Mouse (Mus musculus): Measurements from ENCODE around the gene Otof. TPM values are rescaled to one million over a fixed set of nuclear protein-coding genes. Genes with fewer than 3 reads are reported as not detected.

Otof gene
- not detected for total RNA-seq (2021)
- long read RNA-seq, experiment 1 = 0 reads
- long read RNA-seq, experiment 2 = 0 reads

DNA sequence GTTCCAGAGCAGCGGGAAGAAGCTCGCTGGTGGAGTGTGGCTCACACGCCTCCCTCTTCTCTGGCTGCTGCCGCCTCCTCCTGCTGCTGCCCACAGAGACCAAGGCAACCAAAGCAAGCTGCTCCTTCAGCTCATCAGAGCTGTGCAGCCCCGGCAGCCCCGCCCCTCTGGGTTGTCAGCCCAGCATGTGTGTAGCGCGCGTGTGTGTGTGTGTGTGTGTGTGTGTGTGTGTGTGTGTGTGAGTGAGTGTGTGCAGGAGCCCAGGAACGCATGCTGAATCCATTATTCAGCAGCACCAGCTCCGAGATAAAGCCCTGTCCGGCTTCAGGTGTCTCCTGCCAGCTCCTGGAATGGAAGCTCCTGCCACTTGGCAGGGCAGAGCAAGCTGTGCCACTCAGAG is at the start of gene Otof:
Otof (minus strand) TSS at position 112 of the 400 bp plus-strand sequence.
- DNase-seq = peak; percentile 34 to 47

DNA sequence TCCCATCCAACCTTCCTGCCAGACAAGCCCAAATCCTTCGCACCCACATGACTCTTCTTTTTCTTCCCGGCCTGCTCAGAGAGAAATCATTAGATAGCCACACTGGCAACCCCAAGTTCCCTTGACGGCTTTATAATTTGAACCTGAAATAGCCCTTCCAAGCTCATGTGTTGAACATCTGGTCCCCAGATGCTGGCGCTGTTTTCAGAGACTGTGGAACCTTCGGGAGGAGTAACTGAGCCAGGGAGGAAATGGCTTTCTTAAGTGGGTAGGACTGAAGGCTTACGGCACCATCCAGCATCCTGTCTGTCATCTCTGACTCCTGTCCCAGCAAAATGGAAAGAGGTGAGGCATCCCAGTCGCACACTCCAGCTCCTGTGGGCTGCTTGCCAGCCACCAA is 35.6 kb upstream of the Otof start:
- no peak for DNase-seq

DNA sequence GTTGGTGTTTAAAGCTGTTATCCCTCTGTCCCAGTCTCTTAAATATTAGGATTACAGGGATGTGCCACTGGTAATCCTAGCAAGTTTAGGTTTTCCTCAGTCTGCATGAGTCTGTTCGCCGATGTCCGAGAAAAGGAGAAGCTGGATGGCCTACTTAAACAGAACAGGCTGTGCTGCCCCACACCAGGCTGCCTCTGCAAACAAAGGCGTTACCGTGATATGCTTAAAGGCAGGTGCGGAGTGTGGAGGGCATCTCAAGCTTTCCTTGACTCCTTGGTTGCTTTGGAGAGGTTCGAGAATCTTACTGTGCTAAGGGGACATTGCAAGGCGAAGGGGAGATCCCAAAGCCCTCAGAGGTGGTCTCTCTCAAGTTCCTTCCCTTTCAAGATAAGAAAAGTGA is 35.1 kb upstream of the Otof start:
- DNase-seq = no peak

GRCm38 (mm10) chr5:30495288-30495687 is 33.6 kb upstream of the Otof start:
- no peak for DNase-seq

GRCm38 (mm10) chr5:30494606-30495005 is 32.9 kb upstream of the Otof start:
- DNase-seq = no peak

GRCm38 (mm10) chr5:30493723-30494122 is 32.0 kb upstream of the Otof start:
- DNase-seq = no peak

DNA sequence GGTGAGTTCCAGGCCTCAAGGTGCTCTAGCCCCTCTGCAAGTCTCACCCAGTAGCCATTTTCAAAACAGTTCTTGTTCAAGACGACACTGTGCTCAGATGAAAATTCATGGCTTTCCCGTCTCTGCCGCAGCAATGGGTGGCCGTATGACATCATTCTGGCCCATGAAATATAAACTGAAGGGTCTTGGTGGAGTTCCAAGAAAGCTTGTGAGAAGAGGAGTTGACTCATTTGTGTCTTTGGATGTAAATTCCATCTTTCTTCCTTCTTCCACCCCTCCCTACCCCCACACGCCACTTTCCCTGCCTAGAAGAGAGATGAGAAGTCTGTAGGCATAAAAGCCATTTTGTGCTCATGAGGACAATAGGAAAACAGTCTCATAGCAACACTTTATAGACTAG is 29.1 kb upstream of the Otof start:
- no peak for DNase-seq

DNA sequence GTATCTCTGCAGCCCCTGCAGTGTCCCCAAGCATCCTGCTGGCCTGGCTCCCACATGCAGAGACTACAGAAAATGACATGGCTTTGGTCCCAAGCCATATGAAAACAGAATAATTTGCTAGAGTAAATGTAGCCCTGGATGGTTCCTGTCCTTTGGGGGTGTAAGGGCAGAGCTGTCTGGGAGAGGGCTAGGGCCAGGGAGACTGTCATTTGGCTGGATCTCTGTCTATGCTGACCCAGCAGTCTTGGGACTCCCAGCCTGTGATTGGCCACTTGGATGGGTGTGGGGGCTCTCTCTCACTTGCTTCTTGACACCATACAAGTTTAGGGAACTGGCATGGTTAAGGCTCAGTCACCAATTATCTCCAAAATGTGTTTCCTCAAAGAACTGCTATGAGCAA is 28.5 kb upstream of the Otof start:
- DNase-seq = no peak

- no peak for DNase-seq
These were observed 23.4 kb upstream of the Otof start for GRCm38 (mm10) chr5:30485136-30485535.

DNA sequence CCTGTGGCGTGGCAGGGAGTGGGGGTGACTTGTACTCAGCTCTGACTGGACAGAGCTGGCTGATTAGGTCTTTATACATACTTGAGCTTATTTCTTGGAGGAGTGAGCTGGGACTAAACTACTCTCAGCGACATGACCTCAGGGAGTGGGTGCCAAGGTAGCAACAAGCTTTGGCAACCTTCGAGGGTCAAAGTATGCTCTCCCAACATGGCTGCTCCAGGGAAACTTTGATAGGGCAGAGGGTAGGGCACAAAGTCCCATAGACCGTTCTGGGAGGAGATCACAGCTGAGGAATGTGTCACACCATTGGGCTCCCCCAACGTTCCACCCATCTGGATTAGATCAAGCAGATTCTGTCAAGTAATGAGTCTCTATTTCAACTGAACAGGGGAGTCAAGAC is 22.9 kb upstream of the Otof start:
- DNase-seq = no peak

DNA sequence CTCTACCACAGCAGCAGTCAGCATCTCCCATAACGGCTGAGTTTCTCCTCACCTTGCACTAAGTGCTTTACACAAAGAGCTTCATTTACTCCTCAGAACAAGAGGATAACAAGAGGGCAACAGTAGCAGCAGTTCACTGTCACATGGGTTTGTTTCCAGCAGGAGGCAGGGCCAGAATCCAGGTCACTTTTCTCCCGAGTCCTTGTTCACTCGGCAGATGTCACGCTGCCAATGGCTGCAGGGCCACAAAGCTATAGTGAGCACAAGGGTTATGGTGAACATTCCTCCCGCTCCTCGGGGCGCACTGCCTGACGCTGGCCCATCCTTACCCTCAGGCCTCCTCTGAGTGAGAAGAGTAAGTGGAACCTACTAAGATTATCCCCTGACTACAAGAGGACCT is 21.8 kb upstream of the Otof start:
- DNase-seq = peak; percentile 43 to 51

DNA sequence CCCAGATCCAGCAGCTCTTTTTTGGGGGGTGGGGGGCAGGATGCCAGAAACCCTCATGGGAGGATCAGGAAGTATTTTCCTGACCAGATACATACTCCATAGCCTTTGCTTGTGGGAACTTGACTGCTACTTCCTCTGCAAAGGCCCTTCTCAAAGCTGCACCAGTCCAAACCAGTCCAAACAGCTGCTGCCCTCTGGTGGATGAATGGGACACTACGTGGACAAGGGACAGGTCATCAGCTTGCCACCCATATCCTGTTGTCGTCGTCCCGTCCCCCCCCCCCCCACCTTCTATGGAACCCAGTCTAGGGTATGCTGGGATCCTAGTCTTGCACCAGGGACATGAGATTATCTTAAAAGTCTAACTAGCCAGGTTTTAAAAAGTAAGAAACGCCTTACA is 20.6 kb upstream of the Otof start:
- peak; percentile 52 to 87 for DNase-seq

- peak in 1 of 2 experiments; percentile 49 for DNase-seq
These were observed 14.8 kb upstream of the Otof start for GRCm38 (mm10) chr5:30476534-30476933.

DNA sequence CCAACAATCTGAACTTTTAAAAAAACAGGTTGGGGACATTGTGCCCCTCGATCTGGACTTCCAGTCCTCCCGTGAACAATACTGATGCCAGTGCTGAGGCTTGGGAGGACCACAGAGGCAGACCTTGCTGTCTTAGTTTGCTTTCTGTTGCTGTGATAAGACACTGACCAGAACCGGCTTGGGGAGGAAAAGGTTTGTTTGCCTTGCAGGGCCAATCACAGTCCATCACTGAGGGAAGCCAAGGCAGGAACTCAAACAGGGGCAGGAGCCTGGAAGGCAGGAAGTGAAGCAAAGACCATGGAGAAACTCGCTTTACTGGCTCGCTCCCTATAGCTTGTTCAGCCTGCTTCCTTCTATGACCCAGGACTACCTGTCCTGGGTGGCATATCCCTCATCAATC is 10.4 kb upstream of the Otof start:
- DNase-seq = no peak

DNA sequence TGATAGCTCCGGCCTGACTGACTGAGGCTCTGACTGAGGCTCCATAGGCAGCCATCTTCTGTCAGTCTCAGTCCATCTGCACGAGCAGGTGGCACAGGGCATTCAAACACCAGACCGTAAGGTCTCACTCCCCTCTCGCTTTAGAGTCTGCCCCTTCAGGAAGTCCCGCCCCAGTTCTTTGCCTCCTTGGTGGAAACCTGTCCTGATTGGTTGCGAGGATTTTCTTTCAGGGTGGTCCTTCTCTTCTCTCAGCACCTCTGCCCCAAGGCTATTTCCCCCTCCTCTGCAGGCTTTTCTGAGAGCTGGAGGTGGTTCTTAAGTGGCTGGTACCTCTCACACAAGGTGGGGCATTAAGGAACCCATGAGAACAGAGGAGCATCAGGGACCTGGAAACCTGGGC is 8.7 kb upstream of the Otof start:
- no peak for DNase-seq

DNA sequence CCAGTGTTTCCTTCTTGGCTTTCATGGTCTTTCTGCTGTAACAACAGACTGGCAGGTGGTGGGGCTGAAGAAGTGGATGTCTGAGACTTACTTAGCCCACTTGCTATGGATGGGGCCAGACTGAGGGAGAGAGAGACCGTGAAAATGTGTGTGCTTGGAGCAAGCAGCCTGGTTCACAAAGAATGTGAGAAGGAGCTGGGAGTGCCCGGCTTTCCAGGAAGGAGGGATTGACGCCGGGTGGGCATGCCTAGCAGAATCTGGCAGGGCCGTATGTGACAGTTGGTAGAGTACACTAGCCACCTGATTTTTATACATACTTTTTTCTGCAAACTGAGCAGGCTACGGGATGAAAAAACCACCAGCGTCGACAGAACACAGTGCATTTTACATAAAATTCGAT is 4.6 kb upstream of the Otof start:
- DNase-seq = no peak

GRCm38 (mm10) chr5:30465861-30466260 is 4.1 kb upstream of the Otof start, which contains the start of gene 1700001C02Rik:
Gene 1700001C02Rik, plus strand, starts transcription at chr5:30466047.
- peak; percentile 31 to 34 for DNase-seq

GRCm38 (mm10) chr5:30460155-30460554 is 1.6 kb downstream of the Otof start:
- no peak for DNase-seq

GRCm38 (mm10) chr5:30456056-30456455 is 5.7 kb downstream of the Otof start:
- DNase-seq = no peak

DNA sequence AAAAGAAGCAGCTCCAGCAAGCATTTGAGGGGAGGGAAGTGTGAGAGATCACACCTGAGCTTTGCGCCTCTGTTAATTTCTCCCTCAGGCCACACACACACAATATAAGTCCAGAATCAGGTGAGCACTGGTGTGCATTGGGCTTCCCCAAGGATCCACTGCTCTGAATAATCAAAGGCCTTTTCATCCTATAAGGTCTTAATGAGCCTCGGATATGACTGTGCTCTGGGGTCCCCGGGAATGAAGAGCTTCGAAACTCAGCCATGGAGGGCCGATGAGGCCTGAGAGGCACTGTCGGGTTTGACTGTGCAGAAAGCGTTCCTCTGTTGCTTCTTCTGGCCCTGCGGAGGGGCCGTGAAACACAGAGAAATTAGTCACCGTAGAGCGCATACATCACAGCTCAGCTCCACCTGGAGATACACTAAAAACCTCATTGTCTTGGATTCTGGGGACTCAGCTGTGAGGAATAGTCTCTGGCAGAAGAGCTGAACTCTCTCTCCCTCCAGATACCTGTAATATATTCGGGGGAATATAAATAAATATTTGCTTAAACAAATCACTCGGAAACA is 17.3 kb downstream of the Otof start:
- DNase-seq = no peak

- DNase-seq = no peak
These were observed 19.5 kb downstream of the Otof start for GRCm38 (mm10) chr5:30442196-30442595.

DNA sequence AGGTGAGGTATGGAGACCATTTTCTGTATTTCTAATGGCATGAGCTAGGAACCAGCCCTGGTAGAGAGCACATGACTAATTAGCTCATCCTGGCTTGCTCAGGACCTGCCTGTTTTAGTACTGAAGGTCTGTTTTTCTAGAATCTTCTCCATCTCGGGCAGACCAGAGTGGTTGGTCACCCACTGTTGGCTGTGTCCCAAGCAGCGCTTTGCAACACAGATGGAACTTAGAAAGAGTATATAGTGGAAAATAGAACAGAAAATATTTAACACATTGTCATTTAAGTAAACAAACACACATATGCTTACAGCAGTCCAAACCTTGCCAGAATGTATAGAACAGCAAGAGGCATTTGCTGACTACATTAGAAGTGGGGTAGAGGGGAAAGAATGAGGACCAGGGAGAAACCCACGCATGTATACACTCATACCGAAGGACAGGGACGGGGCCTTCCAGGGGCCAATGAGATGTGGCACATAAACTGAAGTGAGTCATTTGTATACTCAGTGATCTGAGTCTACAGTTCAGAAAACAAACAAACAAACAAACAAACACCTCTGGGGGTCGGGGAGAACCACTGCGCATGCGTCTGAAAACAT is 21.3 kb downstream of the Otof start:
- no peak for DNase-seq

GRCm38 (mm10) chr5:30438931-30439330 is 22.8 kb downstream of the Otof start:
- DNase-seq = no peak

GRCm38 (mm10) chr5:30427406-30427805 is 34.3 kb downstream of the Otof start:
- DNase-seq = no peak
